Mouse (Mus musculus) adrenal gland, adult 2 months (tissue): ENCODE measurements at regions not wholly inside any gene's neighbourhood (a gene's known extent, or its start where the extent isn't known, plus 50 kb on each side); places are given as distances from the start of the nearest gene placed in this dataset.

Experiments
- DNase-seq: peaks from one replicate; pipeline ENCODE4 v3.0.0; 2021

DNA sequence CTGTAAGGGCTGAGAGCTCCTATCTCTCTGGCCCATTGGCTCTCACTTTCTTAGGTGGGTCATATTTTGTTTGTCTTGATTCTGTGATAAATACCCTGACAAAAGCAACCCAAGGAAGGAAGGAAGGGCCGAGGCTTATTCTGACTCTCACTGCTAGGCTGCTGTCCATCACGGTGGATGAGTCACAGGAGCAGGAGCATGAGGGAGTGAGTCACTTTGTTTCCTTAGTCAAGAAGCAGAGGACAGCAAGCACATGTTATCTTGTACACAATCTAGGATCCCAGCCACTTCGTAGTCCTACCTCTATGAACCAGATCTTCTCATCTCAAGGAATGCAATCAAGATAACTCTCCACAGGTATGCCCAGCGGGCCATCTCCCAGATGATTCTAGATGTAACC, 69.9 kb downstream of the Atp6v1g3 start:
- DNase-seq: peak; percentile 67

DNA sequence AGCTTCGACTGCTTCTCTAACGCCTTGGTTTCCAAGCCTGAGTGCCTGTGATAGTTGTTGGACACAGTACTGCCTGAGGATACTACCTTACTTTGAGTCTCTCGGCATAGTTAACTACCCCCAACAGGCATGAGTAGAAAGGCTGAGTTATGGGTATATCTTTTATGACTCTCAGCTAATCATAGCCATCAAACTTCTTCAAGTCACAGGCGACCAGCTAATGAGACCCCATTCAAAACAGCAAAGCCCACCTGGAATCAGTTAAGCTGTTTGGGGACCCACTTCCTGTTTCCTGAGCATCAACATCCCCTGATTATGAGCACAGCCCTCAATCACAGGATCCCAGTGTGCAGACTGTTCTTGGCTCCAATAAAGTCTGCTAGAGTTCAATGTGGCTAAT, 71.4 kb downstream of the Atp6v1g3 start:
- no peak for DNase-seq

DNA sequence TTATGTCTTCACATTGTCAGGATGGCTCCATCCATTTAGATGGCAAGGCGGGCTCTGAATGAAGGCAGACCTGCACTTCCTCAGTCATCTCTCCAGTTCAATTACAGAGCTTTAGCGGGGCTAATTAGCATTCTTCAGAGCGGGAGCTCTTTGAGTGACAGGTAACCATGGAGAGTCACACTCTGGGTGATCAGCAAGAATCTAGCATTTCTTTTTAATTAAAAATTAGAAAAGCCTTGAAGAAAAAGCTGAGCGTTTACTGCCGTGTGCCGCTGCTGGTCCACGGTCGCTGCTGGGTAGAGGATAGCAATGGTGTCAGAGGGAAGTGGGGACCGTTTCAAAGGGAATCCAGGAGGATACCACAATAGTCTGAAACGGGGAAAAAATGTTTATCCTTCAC, 72.5 kb downstream of the Atp6v1g3 start:
- no peak for DNase-seq

DNA sequence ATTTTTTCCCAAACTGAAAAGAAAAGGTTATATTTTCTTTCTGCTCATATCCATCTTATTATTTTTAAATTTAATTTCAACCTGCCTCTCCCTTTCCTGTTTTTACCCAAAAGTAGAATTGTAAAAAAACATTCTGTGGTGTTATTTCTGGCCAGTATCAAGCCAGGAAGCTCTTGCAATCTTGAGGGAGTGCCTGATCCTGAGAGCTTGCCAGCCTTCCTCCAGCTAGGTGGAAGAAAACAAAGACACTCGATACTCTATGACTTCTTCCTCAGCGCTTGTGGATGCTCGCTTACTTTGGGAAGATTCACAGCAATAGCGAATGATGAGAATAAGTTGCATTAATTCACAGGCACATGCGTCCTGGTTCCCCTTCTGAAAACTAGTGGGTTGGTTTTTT, 73.4 kb downstream of the Atp6v1g3 start:
- no peak for DNase-seq

DNA sequence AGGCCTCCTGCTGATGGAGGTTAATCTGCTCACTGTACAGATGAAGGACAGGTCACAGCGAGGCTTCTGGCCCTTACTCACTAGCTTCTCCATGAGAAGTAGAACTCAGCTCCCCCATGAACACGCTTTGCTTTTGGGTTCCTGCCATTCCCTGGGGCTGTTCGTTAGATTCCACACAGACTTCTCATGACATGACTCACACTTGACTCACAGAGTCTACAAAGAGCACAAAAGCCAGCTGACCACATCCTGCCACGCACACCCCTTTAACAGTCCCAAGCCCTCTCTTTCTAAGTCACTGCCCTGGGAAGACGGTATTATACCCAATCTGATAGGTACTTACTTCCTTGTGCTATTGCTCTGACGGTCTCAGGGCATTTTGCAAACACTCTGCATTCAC, 74.9 kb downstream of the Atp6v1g3 start:
- DNase-seq: peak; percentile 80

DNA sequence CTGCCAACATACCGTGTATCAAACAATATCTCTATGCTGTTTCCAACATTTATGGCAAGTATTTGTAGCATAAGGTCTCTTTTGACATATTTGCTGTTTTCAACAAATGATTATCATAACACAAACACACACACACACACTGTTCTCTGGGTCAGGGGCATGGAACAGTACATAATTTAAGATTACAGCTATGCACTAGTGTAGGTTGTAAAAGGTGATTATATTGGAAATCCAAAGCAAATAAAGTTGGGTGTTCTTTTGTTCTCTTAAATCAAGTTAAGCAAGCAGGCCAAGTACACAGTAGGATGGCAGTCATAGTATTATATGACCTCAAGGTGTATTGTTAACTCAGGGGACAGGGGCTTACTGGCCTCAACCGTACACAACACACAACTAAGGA, 75.6 kb downstream of the Atp6v1g3 start:
- DNase-seq: no peak

DNA sequence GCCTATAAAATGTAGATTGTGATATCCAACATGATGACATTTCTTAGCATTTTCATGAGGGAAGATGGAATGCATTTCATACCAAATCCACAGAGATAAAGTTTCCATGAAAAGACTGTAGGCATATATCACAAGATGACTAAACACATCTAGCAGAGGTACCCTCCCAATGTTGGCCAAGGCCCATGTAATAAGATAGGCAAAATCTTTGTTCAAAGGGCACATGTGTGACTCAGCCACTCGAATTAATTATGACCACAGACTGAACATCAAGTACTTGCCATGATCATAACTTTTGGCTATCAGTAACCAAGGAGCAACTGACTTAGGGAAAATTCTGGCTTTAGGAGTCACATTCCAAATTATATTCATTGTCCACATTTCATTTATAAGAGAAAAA, 82.9 kb downstream of the Atp6v1g3 start:
- peak; percentile 29 for DNase-seq

DNA sequence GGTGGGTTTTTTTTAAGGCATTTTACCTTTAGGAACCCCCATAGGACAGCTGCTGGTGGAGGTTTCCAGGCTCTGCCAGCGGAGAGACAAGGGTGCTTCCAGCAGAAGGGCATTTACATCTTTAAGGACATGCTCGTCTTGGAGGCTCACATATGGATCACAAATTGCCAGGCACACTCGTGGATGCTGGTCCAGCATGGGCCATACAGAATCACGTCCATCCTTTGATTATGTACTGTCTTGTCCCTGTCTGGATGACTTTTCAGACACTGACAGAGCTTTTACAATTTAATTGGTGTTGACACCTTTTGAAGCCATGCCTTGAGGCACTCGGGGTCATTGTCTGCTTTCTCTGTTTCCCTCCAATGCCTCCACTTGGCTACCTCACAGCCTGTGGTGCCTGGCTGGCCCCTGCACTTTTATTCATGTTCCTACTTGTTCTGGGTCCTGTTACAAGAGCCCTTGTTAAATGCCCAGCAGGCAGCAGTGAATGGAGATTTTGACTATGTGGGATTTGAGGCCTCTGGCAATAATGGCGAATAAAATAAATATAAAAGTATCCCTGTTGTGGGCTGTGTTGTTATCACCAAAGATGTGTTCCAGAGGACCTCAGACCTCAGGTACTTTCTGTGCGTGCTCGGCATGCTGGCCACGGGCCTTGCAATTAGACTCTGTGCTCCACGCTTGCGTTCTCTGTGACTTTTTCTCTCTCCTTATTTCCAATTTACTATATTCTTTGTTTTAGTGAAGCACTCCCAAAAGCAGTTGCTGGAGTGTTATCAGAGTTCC, 89.3 kb downstream of the Atp6v1g3 start:
- no peak for DNase-seq

DNA sequence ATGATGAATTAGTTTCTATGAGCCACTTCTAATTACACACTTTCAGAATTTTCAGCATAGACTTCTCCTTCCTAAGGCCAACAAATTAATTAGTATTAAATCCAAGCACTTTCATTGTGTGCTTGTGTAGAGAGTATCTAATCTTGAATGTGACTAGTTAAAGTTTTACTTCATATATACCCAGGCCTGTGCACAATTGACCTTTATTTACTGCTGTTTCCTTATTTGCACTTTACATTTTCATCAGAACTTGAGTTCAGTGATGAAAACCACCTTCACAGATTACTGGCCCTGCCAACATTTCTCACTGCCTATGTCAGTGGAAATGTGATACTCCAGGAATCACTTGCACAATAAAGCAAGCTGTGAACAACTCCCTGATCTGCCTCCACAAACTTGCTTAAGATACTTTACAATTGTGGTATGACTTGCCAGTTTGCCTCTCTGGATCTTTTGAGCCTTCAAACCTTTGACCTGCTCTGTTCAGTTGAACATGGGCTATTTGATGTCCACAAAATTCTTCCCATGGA, 96.5 kb downstream of the Atp6v1g3 start:
- no peak for DNase-seq

DNA sequence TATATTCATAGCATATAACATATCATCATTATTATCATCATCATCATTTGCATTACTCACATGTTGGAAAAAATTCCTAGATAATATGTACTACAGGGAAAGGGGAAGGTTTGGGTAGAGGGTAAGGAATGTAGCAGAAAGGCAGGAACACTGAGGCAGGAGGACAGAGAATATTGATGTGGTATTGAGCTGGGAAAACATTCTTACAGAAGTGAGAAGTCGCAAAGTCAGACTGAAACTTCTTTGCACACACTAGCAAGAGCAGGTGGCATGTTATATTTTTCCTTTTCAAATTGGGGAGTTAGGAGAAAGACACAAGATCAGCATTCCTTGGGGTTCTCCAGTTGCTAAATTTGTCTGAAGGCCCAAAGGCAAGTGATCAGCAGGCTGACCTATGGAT, 97.9 kb downstream of the Atp6v1g3 start:
- DNase-seq: no peak

DNA sequence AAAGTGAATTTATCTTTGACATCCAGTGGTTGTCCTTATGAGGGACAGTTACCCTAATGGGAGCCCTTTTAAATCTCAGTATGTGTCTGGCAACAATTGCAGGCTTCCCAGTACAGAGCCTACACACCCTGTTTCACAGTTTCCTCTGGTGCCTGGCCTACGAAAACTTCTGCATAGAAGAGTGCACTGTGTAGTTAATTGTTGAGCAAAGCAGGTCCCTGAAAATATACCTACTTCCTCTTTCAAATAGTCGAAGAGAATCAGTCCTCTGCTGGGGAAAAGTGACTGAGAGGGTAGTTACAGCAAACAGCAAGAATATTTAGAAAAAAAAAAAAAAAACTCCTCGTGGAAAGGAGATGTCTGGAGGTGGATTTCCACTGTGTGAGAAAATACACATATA, 110.6 kb downstream of the Atp6v1g3 start:
- no peak for DNase-seq

DNA sequence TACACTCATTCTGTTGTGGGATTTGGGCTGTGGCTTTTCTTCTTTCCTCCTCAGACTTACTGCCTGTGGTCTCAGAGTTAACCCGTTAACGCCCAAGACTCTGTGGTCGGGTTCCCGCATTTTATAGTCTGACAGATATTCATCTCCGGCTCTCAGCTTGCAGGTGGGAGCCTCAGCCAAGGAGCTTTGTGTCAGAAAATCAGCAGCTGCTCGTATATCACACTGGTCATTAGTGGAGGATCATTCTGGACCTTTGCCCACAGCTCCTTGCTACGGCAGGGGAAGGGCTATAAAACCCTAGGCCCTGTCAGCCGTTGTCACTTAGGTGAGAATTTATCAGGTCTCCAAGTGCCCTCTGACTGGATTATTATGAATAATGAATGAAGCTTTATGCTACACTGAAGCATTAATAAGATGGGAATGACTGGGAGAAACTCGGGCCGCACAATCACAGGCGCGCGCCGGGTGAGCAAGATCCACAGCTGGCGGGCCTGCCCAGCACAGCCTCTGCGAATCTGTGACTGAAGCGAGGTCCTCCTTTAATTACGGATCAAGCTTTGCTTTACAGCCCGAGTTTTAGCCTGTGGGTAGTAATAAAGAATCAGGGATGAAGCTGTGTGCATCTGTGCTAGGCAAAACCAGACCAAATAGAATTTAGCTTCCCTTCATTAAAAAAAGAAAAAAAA, 111.8 kb downstream of the Atp6v1g3 start:
- no peak for DNase-seq

DNA sequence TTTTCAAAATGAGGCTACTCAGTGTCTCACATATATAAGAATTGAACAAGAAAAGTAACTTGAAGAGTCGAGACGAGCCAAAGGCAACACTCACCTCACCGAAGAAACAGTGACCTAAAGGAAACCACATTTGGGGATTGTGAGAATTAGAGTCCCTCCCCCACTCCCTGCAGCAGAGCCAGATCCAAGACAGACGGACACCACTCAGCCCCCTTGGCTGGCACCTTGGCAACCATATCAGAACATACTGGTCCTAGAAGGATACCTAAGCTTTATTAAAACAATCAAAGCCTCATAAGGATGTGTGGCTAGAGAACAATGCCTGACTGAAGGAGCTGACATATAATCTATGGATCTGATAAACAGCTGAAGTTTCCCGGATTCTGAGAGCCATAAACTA, 112.5 kb downstream of the Atp6v1g3 start:
- no peak for DNase-seq

DNA sequence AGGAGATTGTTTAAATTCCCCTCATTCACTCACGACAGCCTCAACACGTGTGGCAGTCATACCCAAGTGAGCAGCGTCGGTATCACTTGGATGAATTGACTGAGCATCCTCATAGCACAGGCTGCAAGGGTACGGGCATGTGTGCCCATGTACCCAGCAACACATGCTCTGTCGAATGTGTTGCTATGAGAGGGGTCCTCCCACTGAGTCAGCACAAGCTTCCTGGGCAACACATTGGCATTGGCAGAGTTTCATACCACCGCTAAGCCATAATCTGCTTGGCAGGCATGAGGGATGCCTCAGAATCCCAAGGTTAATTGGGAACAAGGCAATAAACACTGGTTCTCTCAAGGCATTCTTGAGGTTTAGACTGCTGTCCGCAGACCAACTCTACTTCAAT, 115.1 kb downstream of the Atp6v1g3 start:
- DNase-seq: no peak

DNA sequence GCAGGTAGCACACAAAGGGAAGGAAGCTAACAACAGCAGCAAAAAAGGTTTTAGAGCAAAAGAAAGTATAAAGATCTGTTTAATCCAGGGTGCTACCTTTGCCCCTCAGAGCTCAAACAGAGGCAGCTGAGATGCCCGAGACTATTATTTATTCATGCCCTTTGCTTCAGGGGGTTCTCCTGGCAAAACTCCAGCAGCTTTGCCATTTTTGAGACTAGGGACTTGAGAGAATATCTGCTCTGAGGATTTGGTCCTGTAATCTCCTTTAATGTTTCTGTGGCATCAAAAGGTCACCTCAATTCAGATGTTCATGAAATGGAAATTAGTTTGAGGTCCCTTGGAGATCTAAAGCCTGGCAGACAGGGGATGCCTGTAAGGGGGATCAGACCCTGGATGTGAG, 116.1 kb downstream of the Atp6v1g3 start:
- DNase-seq: no peak

DNA sequence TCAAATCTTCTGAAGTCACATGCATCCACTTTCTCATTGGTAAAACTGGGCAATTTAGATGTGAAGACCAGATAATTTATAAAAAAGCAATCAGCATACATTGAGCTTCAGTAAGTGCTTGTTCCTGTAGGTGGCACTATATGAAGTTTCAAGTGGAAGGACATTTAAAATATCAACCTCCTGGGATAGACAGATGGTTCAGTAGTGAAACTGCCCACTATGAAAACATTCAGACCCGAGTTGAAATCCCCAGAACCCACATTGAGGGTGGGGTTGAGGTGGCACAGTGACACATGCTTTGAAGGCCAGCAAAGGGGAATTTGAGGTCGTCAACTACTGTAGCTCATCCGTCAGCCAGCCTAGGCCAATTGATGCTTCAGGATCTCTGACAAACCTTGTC, 145.1 kb downstream of the Atp6v1g3 start:
- peak; percentile 3 for DNase-seq

DNA sequence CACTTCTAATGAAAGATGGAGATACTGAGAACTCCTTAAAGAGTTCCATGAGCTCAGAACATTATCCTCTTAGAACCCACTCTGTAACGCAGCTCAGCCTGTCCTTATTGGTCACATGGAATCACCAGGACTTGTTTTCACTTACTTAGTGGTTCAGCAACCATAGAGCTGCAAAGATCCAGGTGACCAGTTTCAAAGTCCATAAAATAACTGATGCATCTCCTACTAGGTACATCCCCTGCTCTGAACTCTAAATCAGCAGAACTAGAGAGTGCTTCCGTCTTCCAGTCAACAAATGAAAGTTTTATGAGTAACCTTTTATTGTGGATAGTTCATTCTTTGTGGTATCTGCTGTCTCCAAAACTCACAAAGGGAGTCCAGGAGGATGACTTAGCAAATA, 153.9 kb downstream of the Atp6v1g3 start:
- no peak for DNase-seq
